Mouse (Mus musculus) stomach, postnatal 0 days (tissue): ENCODE measurements at regions not wholly inside any gene's neighbourhood (a gene's known extent, or its start where the extent isn't known, plus 50 kb on each side); places are given as distances from the start of the nearest gene placed in this dataset.

ENCODE experiments used
- CTCF ChIP-seq: IDR thresholded peaks from 2 replicates; pipeline ENCODE4 v1.5.1; 2016; ENCODE audit warnings: antibody characterized with exemption, low read depth, mild to moderate bottlenecking, moderate library complexity
- EP300 ChIP-seq: optimal IDR thresholded peaks from 2 replicates; pipeline ENCODE3; 2016; ENCODE audit warnings: antibody characterized with exemption

GRCm38 (mm10) chr14:79837101-79837500, 66.0 kb upstream of the Pcdh8 start:
- TF ChIP-seq CTCF (no peak), EP300 (no peak)
